Mouse (Mus musculus): ENCODE measurements around the gene Snupn. TPM values are rescaled to one million over a fixed set of nuclear protein-coding genes. Genes with fewer than 3 reads are reported as not detected.
"Not testable (repeated sequence)": the region's sequence is repeated elsewhere in the genome, so short reads cannot be mapped to it uniquely, and the experiment has no call there.

Gene Snupn
- polyA plus RNA-seq, 1 experiment: 15.2 TPM

- DNase-seq (ENCODE audit: low read depth): peak; percentile 99
Measured at GRCm38 (mm10) chr9:56937223-56938160, 13.2 kb upstream of the Snupn start, which contains the start of gene Imp3. Gene Imp3 (plus strand): TSS chr9:56937475.

GRCm38 (mm10) chr9:56938374-56938773 lies 12.3 kb upstream of the Snupn start:
- TF ChIP-seq POLR2A (IDR thresholded peaks at IDR 0.05; ENCODE audit: borderline replicate concordance, extremely low read depth, insufficient read depth, insufficient read length, poor library complexity, severe bottlenecking): no peak
- TF ChIP-seq CTCF (IDR thresholded peaks at IDR 0.05; ENCODE audit: borderline replicate concordance, extremely low read depth, insufficient read depth, insufficient read length): no peak
- peak; percentile 11 for DNase-seq (ENCODE audit: low read depth)

More at GRCm38 (mm10) chr9:56937223-56938160, 13.2 kb upstream of the Snupn start, which contains the start of gene Imp3:
- TF ChIP-seq CTCF (IDR thresholded peaks at IDR 0.05; ENCODE audit: borderline replicate concordance, extremely low read depth, insufficient read depth, insufficient read length): peak; percentile 12; the same call in 1 of the 2 replicates
- TF ChIP-seq POLR2A (IDR thresholded peaks at IDR 0.05; ENCODE audit: borderline replicate concordance, extremely low read depth, insufficient read depth, insufficient read length, poor library complexity, severe bottlenecking): 0 out of 2 replicates have a peak, but pooled peaks have one; percentile 29

GRCm38 (mm10) chr9:56947481-56947880 lies 3.2 kb upstream of the Snupn start:
- TF ChIP-seq CTCF (IDR thresholded peaks at IDR 0.05; ENCODE audit: borderline replicate concordance, extremely low read depth, insufficient read depth, insufficient read length): peak; percentile 56; the same call in 1 of the 2 replicates
- peak; percentile 72 for DNase-seq (ENCODE audit: low read depth)

GRCm38 (mm10) chr9:56948699-56949098 lies 2.0 kb upstream of the Snupn start:
- DNase-seq (ENCODE audit: low read depth): not testable (repeated sequence)

- DNase-seq (ENCODE audit: low read depth): peak; percentile 22
- no peak for TF ChIP-seq POLR2A (IDR thresholded peaks at IDR 0.05; ENCODE audit: borderline replicate concordance, extremely low read depth, insufficient read depth, insufficient read length, poor library complexity, severe bottlenecking)
- TF ChIP-seq CTCF (IDR thresholded peaks at IDR 0.05; ENCODE audit: borderline replicate concordance, extremely low read depth, insufficient read depth, insufficient read length): no peak
Measured at GRCm38 (mm10) chr9:56949767-56950166, 911 bp upstream of the Snupn start.

GRCm38 (mm10) chr9:56953562-56953961 lies 2.9 kb downstream of the Snupn start:
- DNase-seq (ENCODE audit: low read depth): no peak
- no peak for TF ChIP-seq CTCF (IDR thresholded peaks at IDR 0.05; ENCODE audit: borderline replicate concordance, extremely low read depth, insufficient read depth, insufficient read length)
- no peak for TF ChIP-seq POLR2A (IDR thresholded peaks at IDR 0.05; ENCODE audit: borderline replicate concordance, extremely low read depth, insufficient read depth, insufficient read length, poor library complexity, severe bottlenecking)

GRCm38 (mm10) chr9:56956966-56957675 lies 6.4 kb downstream of the Snupn start:
- TF ChIP-seq POLR2A (IDR thresholded peaks at IDR 0.05; ENCODE audit: borderline replicate concordance, extremely low read depth, insufficient read depth, insufficient read length, poor library complexity, severe bottlenecking) (no peak), CTCF (IDR thresholded peaks at IDR 0.05; ENCODE audit: borderline replicate concordance, extremely low read depth, insufficient read depth, insufficient read length) (no peak)
- DNase-seq (ENCODE audit: low read depth): no peak

GRCm38 (mm10) chr9:56958689-56959088 lies 8.0 kb downstream of the Snupn start:
- TF ChIP-seq POLR2A (IDR thresholded peaks at IDR 0.05; ENCODE audit: borderline replicate concordance, extremely low read depth, insufficient read depth, insufficient read length, poor library complexity, severe bottlenecking) (no peak), CTCF (IDR thresholded peaks at IDR 0.05; ENCODE audit: borderline replicate concordance, extremely low read depth, insufficient read depth, insufficient read length) (no peak)
- no peak for DNase-seq (ENCODE audit: low read depth)

- TF ChIP-seq POLR2A (IDR thresholded peaks at IDR 0.05; ENCODE audit: borderline replicate concordance, extremely low read depth, insufficient read depth, insufficient read length, poor library complexity, severe bottlenecking) (no peak), CTCF (IDR thresholded peaks at IDR 0.05; ENCODE audit: borderline replicate concordance, extremely low read depth, insufficient read depth, insufficient read length) (peak; percentile 11; the same call in 1 of the 2 replicates)
Measured at GRCm38 (mm10) chr9:56961591-56961990, 10.9 kb downstream of the Snupn start.

GRCm38 (mm10) chr9:56970158-56970557 lies 19.5 kb downstream of the Snupn start:
- DNase-seq (ENCODE audit: low read depth): no peak
- TF ChIP-seq CTCF (IDR thresholded peaks at IDR 0.05; ENCODE audit: borderline replicate concordance, extremely low read depth, insufficient read depth, insufficient read length) (no peak), POLR2A (IDR thresholded peaks at IDR 0.05; ENCODE audit: borderline replicate concordance, extremely low read depth, insufficient read depth, insufficient read length, poor library complexity, severe bottlenecking) (no peak)

More at GRCm38 (mm10) chr9:56961591-56961990, 10.9 kb downstream of the Snupn start:
- no peak for DNase-seq (ENCODE audit: low read depth)

- no peak for DNase-seq (ENCODE audit: low read depth)
- TF ChIP-seq POLR2A (IDR thresholded peaks at IDR 0.05; ENCODE audit: borderline replicate concordance, extremely low read depth, insufficient read depth, insufficient read length, poor library complexity, severe bottlenecking): no peak
- TF ChIP-seq CTCF (IDR thresholded peaks at IDR 0.05; ENCODE audit: borderline replicate concordance, extremely low read depth, insufficient read depth, insufficient read length): no peak
Measured at GRCm38 (mm10) chr9:56973960-56974524, 23.4 kb downstream of the Snupn start.

All from brain, embryonic 14.5 days (tissue).